Mouse (Mus musculus) right cerebral cortex, adult 2 months (tissue): Measurements from ENCODE around the gene Adam12.
A peak's percentile ranks its signal among the peaks of the same experiment; 100 is the strongest.
"Not testable (repeated sequence)": the region's sequence is repeated elsewhere in the genome, so short reads cannot be mapped to it uniquely, and the experiment has no call there.

Source experiments
- DNase-seq, 2 experiments: peaks; one replicate each; pipeline ENCODE4 v3.0.0; 2021 to 2022; ENCODE audit warnings: low spot score in 2 of 2

Gene Adam12

GRCm38 (mm10) chr7:133933378-133933777 is 298.6 kb downstream of the Adam12 start:
- no peak for DNase-seq

GRCm38 (mm10) chr7:133931481-133931880 is 300.5 kb downstream of the Adam12 start:
- DNase-seq, result no peak

- DNase-seq, result no peak
These were observed 303.0 kb downstream of the Adam12 start for GRCm38 (mm10) chr7:133928981-133929380.

GRCm38 (mm10) chr7:133925771-133926170 is 306.2 kb downstream of the Adam12 start:
- no peak for DNase-seq

- no peak for DNase-seq
These were observed 308.0 kb downstream of the Adam12 start for GRCm38 (mm10) chr7:133923994-133924393.

GRCm38 (mm10) chr7:133921291-133921690 is 310.7 kb downstream of the Adam12 start:
- DNase-seq, result peak in 1 of 2 experiments; percentile 21

GRCm38 (mm10) chr7:133920724-133921123 is 311.2 kb downstream of the Adam12 start:
- DNase-seq, result no peak

- peak; percentile 75 to 79 for DNase-seq
These were observed 312.0 kb downstream of the Adam12 start for GRCm38 (mm10) chr7:133919918-133920317.

GRCm38 (mm10) chr7:133919306-133919705 is 312.6 kb downstream of the Adam12 start:
- DNase-seq, result no peak

- no peak for DNase-seq
These were observed 315.7 kb downstream of the Adam12 start for GRCm38 (mm10) chr7:133916230-133916629.

GRCm38 (mm10) chr7:133911881-133912280 is 320.1 kb downstream of the Adam12 start:
- peak; percentile 62 to 68 for DNase-seq

GRCm38 (mm10) chr7:133909833-133910375 is 322.0 kb downstream of the Adam12 start:
- no peak for DNase-seq

- DNase-seq, result no peak
These were observed 323.0 kb downstream of the Adam12 start for GRCm38 (mm10) chr7:133908966-133909365.

GRCm38 (mm10) chr7:133899391-133899790 is 332.6 kb downstream of the Adam12 start:
- DNase-seq, result no peak

- DNase-seq, result no peak
These were observed 340.1 kb downstream of the Adam12 start for GRCm38 (mm10) chr7:133891796-133892195.

- DNase-seq, result no peak
These were observed 340.6 kb downstream of the Adam12 start for GRCm38 (mm10) chr7:133891298-133891697.

GRCm38 (mm10) chr7:133889986-133890385 is 342.0 kb downstream of the Adam12 start:
- no peak for DNase-seq

- DNase-seq, result peak in 1 of 2 experiments; percentile 13
These were observed 342.7 kb downstream of the Adam12 start for GRCm38 (mm10) chr7:133888926-133889920.

- not testable (repeated sequence) for DNase-seq
These were observed 347.1 kb downstream of the Adam12 start for GRCm38 (mm10) chr7:133884759-133885431.

GRCm38 (mm10) chr7:133879761-133880160 is 352.2 kb downstream of the Adam12 start:
- DNase-seq, result no peak

- DNase-seq, result no peak
These were observed 355.2 kb downstream of the Adam12 start for GRCm38 (mm10) chr7:133876646-133877342.

- DNase-seq, result no peak
These were observed 355.8 kb downstream of the Adam12 start for GRCm38 (mm10) chr7:133876139-133876538.
